Mouse (Mus musculus): ENCODE measurements around the gene Sec14l2. TPM values are rescaled to one million over a fixed set of nuclear protein-coding genes. Genes with fewer than 3 reads are reported as not detected.

The Sec14l2 gene
- polyA plus RNA-seq, 1 experiment: 32.2 TPM

GRCm38 (mm10) chr11:4095171-4096053 is 27.8 kb downstream of the Sec14l2 start, which contains the start of gene Mtfp1:
Gene Mtfp1 (minus strand): TSS chr11:4095445.
- WGBS: 5% methylated on average over 34 of the region's 34 CpGs
- peak within 1 kb of the TSS; percentile 87 for H3K4me3 ChIP-seq (replicated peaks; ENCODE audit: insufficient read depth, low read depth, low read length)
- peaks cover 3% of the 10 kb centered on the region; the same call in 1 of the 2 replicates for H3K4me1 ChIP-seq (ENCODE audit: control insufficient read depth, insufficient read depth, low read length)
- H3K27ac ChIP-seq (ENCODE audit: insufficient read depth, low read length): peak within 1 kb of the TSS; percentile 32; the same call in 1 of the 2 replicates
- peak; percentile 74 to 76 for DNase-seq
- TF ChIP-seq POLR2A (IDR thresholded peaks at IDR 0.05; ENCODE audit: borderline replicate concordance, insufficient read depth, low read length): peak; percentile 10; the same call in 1 of the 2 replicates
- TF ChIP-seq CTCF (IDR thresholded peaks at IDR 0.05; ENCODE audit: borderline replicate concordance, insufficient read depth, low read depth, low read length): no peak
- H3K27me3 ChIP-seq (ENCODE audit: control insufficient read depth, insufficient read depth, low read length): no peaks in the 10 kb centered on the region

DNA sequence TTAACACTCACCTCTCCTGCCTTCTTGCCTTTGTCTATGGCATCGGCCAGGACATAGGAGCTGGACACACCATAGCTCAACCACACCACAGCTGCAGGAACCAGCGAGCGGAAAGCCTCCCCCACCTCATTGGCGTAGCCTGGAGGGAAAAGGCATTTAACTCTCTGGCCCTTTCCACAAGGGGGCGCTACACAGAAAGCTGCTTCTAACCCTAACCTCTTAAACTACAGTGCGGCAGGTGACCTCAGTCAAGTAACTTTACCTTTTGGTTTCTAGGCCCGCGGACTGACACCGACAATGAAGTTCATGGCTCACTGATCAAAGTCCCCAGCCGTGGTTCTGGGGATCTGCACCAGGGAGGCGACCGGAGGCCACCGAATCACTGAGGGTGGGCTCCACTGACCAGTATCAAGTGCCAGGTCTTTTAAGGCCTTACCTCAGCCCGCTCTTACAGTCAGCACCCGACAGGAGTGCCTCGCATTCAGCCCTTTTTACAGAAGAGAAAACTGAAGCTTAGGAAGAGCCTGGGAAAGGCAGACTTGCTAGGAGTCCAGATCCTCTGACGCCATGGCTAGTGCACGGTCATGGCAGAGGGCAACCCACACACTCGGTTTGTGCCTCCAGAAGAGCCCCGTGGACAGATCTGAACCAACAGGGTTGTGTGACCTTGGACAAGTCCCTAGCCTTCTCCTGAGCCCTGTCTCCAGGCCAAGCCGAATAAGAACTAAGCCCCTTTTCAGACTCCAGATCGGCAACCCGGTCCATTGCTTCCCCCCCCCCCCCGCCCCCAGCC is 28.6 kb downstream of the Sec14l2 start:
- 6% methylated on average over 24 of the region's 24 CpGs for WGBS

DNA sequence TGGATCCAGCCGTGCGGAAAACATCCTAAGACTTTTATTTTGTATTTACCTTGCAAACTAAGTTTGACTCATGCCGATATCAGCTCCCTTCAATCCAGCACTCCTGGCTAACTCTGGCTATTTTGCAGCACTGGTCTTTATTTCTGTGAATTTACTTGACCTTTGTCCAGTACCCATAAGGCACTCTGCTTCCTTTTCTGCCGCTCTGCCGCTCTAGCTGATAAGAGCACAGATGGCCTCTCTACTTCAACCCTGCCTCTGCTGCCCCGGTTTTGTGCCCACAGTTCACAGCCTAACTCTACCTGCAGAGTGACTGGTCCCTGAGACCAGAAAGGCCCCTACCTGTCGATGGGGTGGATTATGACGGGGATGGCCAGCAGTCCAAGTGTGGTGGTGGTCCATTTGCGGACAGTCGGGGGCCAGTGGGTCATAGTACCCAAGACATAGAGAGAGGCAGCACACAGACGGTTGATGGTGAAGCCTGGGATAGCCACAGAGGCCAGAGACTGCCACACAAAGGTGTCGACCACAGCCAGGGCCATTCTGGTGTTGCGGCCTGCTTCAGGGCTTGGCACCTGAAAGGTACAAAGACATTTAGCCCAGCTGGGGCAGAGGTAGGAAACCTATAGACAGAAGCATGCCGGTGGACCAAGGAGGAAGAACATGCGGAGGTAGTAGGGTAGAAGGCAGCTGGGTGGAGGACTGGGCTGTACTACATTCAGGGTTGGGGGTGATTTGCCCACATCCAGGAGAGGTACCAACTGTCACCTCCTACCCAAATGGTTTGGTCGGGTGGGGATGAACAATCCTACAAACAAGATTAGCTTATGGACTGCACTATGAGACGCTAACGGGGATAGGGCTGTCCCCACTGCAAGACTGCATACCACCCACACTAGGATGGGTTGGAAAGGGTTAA is 29.5 kb downstream of the Sec14l2 start:
- Histone ChIP-seq H3K27me3 (ENCODE audit: control insufficient read depth, insufficient read depth, low read length) (no peaks in the 10 kb centered on the region), H3K4me3 (replicated peaks; ENCODE audit: insufficient read depth, low read depth, low read length) (peak overlapping the region; percentile 87), H3K27ac (ENCODE audit: insufficient read depth, low read length) (no peak overlapping the region), H3K4me1 (ENCODE audit: control insufficient read depth, insufficient read depth, low read length) (peaks cover 3% of the 10 kb centered on the region; the same call in 1 of the 2 replicates)
- peak in 1 of 2 experiments; percentile 19 for DNase-seq
- 75% methylated on average over 18 of the region's 18 CpGs for WGBS
- TF ChIP-seq CTCF (IDR thresholded peaks at IDR 0.05; ENCODE audit: borderline replicate concordance, insufficient read depth, low read depth, low read length): no peak

More for the DNA sequence above, 28.6 kb downstream of the Sec14l2 start:
- Histone ChIP-seq H3K4me1 (ENCODE audit: control insufficient read depth, insufficient read depth, low read length) (peaks cover 3% of the 10 kb centered on the region; the same call in 1 of the 2 replicates), H3K27ac (ENCODE audit: insufficient read depth, low read length) (no peak overlapping the region), H3K4me3 (replicated peaks; ENCODE audit: insufficient read depth, low read depth, low read length) (peak overlapping the region; percentile 87), H3K27me3 (ENCODE audit: control insufficient read depth, insufficient read depth, low read length) (no peaks in the 10 kb centered on the region)
- peak; percentile 60 to 68 for DNase-seq
- peak; percentile 69 for TF ChIP-seq CTCF (IDR thresholded peaks at IDR 0.05; ENCODE audit: borderline replicate concordance, insufficient read depth, low read depth, low read length)
- no peak for TF ChIP-seq POLR2A (IDR thresholded peaks at IDR 0.05; ENCODE audit: borderline replicate concordance, insufficient read depth, low read length)

DNA sequence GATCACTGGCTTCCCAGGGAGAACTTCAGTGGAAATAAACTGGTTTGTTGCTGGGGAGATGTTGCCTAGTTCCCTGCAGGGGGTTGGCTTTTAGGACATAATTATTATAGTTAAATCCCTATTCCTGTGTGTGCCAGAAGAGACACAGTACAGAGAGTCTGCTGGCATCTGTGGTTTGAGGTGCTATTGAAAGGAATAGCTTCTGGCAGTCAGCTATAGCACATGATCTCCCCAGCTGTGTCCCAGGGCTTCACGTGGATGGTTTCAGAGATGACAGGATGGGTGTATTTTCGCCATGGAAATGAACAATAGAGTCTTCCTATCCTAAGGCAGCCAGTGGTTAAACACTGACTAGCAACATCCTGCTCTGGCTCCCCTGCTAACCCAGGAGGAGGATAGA is 35.9 kb downstream of the Sec14l2 start:
- no peak for TF ChIP-seq CTCF (IDR thresholded peaks at IDR 0.05; ENCODE audit: borderline replicate concordance, insufficient read depth, low read depth, low read length)
- TF ChIP-seq POLR2A (IDR thresholded peaks at IDR 0.05; ENCODE audit: borderline replicate concordance, insufficient read depth, low read length): no peak
- WGBS: 22% methylated on average over 2 of the region's 2 CpGs
- H3K4me3 ChIP-seq (replicated peaks; ENCODE audit: insufficient read depth, low read depth, low read length): no peak overlapping the region
- no peaks in the 10 kb centered on the region for H3K27me3 ChIP-seq (ENCODE audit: control insufficient read depth, insufficient read depth, low read length)
- H3K27ac ChIP-seq (ENCODE audit: insufficient read depth, low read length): no peak overlapping the region
- H3K4me1 ChIP-seq (ENCODE audit: control insufficient read depth, insufficient read depth, low read length): no peaks in the 10 kb centered on the region
- no peak for DNase-seq

DNA sequence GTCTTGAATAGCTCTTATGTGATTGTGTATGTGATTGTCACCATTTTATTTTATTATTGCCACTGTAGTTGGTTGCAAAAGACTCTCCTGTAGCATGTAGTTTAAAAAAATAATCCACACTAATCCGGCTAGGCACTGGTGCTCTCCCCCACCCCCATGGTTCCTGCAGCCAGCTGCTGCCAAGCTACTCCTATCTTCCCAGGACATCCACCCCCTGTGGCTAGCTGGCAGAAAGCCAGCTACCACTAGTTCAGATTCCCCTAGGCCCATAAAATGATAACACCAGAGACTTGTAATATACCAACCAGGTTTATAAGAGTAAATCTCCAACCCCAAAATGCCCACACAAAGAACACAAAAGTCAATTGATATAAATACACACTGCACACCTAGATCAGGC is 37.0 kb downstream of the Sec14l2 start:
- H3K4me3 ChIP-seq (replicated peaks; ENCODE audit: insufficient read depth, low read depth, low read length): no peak overlapping the region
- DNase-seq: no peak
- no peaks in the 10 kb centered on the region for H3K4me1 ChIP-seq (ENCODE audit: control insufficient read depth, insufficient read depth, low read length)
- WGBS: 30% methylated on average over 1 of the region's 1 CpGs
- no peak overlapping the region for H3K27ac ChIP-seq (ENCODE audit: insufficient read depth, low read length)
- no peaks in the 10 kb centered on the region for H3K27me3 ChIP-seq (ENCODE audit: control insufficient read depth, insufficient read depth, low read length)
- TF ChIP-seq CTCF (IDR thresholded peaks at IDR 0.05; ENCODE audit: borderline replicate concordance, insufficient read depth, low read depth, low read length): no peak
- TF ChIP-seq POLR2A (IDR thresholded peaks at IDR 0.05; ENCODE audit: borderline replicate concordance, insufficient read depth, low read length): no peak

DNA sequence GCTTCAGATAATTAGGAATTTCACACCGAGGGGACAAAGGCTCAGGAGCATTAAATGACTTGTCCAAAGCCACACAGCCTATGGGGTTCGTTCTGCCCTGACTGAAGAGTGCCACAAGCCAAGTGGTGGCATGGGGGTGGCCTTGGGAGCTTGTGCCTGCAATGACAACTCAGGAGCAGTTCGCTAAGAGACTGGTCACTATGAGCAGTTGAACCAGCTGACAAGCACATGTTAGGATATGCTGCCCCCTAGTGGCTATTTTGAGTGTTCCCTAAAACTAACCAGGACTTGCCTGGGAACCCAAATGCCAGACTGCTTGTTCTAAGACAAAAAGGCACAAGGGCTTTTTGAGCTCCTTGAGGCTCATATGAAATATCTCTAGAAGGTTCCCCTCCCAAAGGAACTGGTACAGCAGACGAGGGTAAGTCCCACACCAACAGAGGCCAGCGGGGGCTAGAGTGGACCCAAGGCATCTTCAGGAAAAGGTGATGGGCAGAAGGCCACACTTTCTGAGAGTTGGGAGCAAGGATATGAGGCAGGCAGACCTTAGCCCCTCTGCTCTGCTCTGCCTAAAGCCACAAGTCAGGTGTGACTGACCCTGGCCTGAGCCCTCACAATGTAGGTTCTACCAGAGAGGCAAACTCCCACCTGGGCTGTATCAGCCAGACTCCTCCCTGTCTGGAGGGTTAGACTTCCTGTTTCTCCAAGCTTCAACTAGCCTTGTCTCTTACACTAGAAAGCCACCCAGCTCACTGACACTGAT is 39.7 kb downstream of the Sec14l2 start:
- no peaks in the 10 kb centered on the region for H3K4me1 ChIP-seq (ENCODE audit: control insufficient read depth, insufficient read depth, low read length)
- no peak for TF ChIP-seq POLR2A (IDR thresholded peaks at IDR 0.05; ENCODE audit: borderline replicate concordance, insufficient read depth, low read length)
- peak; percentile 77 for TF ChIP-seq CTCF (IDR thresholded peaks at IDR 0.05; ENCODE audit: borderline replicate concordance, insufficient read depth, low read depth, low read length)
- 28% methylated on average over 5 of the region's 5 CpGs for WGBS
- H3K27me3 ChIP-seq (ENCODE audit: control insufficient read depth, insufficient read depth, low read length): no peaks in the 10 kb centered on the region
- DNase-seq: peak; percentile 51 to 67
- H3K27ac ChIP-seq (ENCODE audit: insufficient read depth, low read length): no peak overlapping the region
- no peak overlapping the region for H3K4me3 ChIP-seq (replicated peaks; ENCODE audit: insufficient read depth, low read depth, low read length)

All from cerebellum, adult 2 months (tissue).